Mouse (Mus musculus) embryonic facial prominence, embryonic 10.5 days (tissue): ENCODE measurements around the gene Gm10961. TPM values are rescaled to one million over a fixed set of nuclear protein-coding genes. Genes with fewer than 3 reads are reported as not detected.

ENCODE experiments used
- DNase-seq: peaks from one replicate; pipeline ENCODE4 v3.0.0-alpha.2; 2017; ENCODE audit warnings: low spot score
- H3K27ac ChIP-seq: fragments of 300-500 bp; sonication (generic); replicated peaks from 2 replicates; pipeline ENCODE4 v1.5.1; 2016; ENCODE audit warnings: mild to moderate bottlenecking
- H3K27me3 ChIP-seq: fragments of 300-500 bp; sonication (generic); replicated peaks from 2 replicates; pipeline ENCODE4 v1.6.1; 2016; ENCODE audit warnings: low read depth, mild to moderate bottlenecking; ENCODE audit not compliant: poor library complexity, severe bottlenecking
- H3K36me3 ChIP-seq: fragments of 300-500 bp; sonication (generic); replicated peaks from 2 replicates; pipeline ENCODE4 v1.6.1; 2016; ENCODE audit warnings: mild to moderate bottlenecking, moderate library complexity
- H3K4me1 ChIP-seq: fragments of 300-500 bp; sonication (generic); 2 replicates; pipeline ENCODE4 v1.6.1; 2016
- H3K4me3 ChIP-seq: fragments of 300-500 bp; sonication (generic); 2 replicates; pipeline ENCODE4 v1.5.1; 2016; ENCODE audit warnings: mild to moderate bottlenecking, moderate library complexity
- H3K9me3 ChIP-seq: fragments of 300-500 bp; sonication (generic); 2 replicates; pipeline ENCODE4 v1.6.1; 2016; ENCODE audit warnings: mild to moderate bottlenecking
- WGBS: fragments of 180-500 bp; shearing (Covaris S2); methylation state at CpG from one replicate; pipeline ENCODE4 v1.1.7; 2016; 5-methylcytosine and 5-hydroxymethylcytosine counted together
- polyA plus RNA-seq: library from polyadenylated mRNA; unstranded; fragments of >200 nt; fragmentation: Nextera tagmentation; extraction: Ambion mirVana; gene quantifications from 2 replicates; pipeline ENCODE4 v1.2.1, GENCODE M21; 2016

The Gm10961 gene
- polyA plus RNA-seq, 1 experiment from 2014 or later: not detected

DNA sequence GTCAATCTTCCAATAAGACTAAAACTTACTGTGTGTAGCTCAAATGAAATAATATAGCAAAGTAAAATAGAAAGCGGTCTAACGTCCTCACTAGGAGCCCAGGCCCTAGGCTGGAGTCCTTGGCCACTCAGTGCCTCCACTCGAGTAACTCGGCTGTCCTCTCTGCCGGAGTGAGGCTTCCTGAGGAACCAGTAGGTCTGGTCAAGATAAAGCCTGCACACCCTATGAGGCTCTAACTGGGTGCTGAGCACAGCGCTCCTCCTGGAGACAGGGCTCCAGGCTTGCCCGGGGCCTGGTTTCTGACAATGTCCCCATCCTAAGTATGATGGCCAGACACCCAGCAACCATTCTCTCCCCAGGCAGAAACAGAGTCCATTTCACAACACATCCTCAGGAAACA is 8.6 kb upstream of the Gm10961 start:
- 95% methylated on average over 7 of the region's 7 CpGs for WGBS
- H3K4me3 ChIP-seq: no peak overlapping the region
- no peaks in the 10 kb centered on the region for H3K27me3 ChIP-seq
- no peaks in the 10 kb centered on the region for H3K9me3 ChIP-seq
- H3K36me3 ChIP-seq: peaks cover 100% of the 10 kb centered on the region
- H3K27ac ChIP-seq: no peak overlapping the region
- no peak for DNase-seq
- no peaks in the 10 kb centered on the region for H3K4me1 ChIP-seq

DNA sequence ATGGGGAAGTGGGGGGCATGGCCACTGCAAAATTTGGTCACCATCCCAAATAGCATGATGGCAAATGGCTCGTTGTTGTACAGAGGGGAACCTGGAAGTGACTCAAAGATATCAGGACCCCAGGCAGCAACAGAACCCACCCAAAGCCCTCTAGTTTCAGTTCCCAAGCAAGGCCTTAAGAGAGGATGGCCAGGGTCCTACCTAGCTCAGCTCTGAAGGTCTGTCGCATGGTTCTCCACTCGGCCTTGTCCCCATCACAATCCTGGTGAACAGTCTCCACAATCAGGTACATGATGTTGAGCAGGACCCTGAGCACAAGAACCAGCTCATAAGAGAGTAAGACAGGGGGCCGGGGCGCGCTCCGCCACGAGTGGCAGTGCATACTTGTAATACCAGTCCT is 6.7 kb upstream of the Gm10961 start:
- H3K4me1 ChIP-seq: peaks cover 1% of the 10 kb centered on the region; the same call in 1 of the 2 replicates
- H3K27me3 ChIP-seq: no peaks in the 10 kb centered on the region
- peaks cover 100% of the 10 kb centered on the region for H3K36me3 ChIP-seq
- H3K9me3 ChIP-seq: no peaks in the 10 kb centered on the region
- no peak overlapping the region for H3K4me3 ChIP-seq
- DNase-seq: no peak
- WGBS: 98% methylated on average over 8 of the region's 8 CpGs
- no peak overlapping the region for H3K27ac ChIP-seq

DNA sequence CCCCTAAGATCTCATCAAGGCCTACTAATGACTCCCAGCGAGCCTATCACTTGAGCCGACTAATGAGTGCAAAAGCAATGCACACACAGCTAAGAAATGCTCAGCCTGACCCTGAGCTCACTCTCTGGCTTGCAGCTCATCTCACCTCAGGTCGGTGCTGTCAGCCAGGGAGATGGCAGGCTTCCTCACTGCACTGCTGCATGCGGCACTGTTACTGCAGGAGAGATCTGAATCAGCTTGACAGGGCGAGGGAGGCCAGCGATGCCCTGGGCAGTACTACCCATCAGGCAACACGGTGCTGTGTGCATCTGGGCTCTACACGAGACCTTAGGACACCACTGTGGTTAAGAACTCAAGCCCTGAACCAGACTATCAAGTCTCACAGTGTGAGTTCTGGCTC is 5.6 kb upstream of the Gm10961 start:
- H3K36me3 ChIP-seq: peaks cover 93% of the 10 kb centered on the region
- no peak for DNase-seq
- 93% methylated on average over 8 of the region's 8 CpGs for WGBS
- peaks cover 11% of the 10 kb centered on the region for H3K4me1 ChIP-seq
- H3K4me3 ChIP-seq: no peak overlapping the region
- no peaks in the 10 kb centered on the region for H3K27me3 ChIP-seq
- H3K9me3 ChIP-seq: no peaks in the 10 kb centered on the region
- no peak overlapping the region for H3K27ac ChIP-seq

DNA sequence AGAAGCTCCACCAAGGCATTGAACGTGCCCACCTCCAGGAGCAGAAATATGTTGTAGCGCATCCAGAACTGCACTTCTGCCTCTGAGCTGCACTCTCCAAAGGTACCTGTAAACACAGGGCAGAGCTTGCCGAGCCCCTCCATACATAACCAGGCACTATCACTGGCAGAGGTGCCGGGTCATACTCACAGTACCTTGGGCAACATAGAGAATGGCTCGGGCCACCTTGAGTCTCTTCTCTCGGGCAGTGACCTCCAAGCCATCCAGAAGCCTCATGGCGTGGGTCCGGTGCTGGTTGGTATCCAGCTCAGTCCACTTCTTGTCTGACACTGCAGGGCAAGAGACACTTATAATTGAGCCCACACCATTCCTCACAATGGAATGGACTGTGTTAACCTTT is 4.4 kb upstream of the Gm10961 start:
- H3K36me3 ChIP-seq: peaks cover 81% of the 10 kb centered on the region
- no peaks in the 10 kb centered on the region for H3K9me3 ChIP-seq
- H3K27ac ChIP-seq: no peak overlapping the region
- no peaks in the 10 kb centered on the region for H3K27me3 ChIP-seq
- WGBS: 95% methylated on average over 8 of the region's 8 CpGs
- H3K4me3 ChIP-seq: no peak overlapping the region
- H3K4me1 ChIP-seq: peaks cover 16% of the 10 kb centered on the region
- no peak for DNase-seq

DNA sequence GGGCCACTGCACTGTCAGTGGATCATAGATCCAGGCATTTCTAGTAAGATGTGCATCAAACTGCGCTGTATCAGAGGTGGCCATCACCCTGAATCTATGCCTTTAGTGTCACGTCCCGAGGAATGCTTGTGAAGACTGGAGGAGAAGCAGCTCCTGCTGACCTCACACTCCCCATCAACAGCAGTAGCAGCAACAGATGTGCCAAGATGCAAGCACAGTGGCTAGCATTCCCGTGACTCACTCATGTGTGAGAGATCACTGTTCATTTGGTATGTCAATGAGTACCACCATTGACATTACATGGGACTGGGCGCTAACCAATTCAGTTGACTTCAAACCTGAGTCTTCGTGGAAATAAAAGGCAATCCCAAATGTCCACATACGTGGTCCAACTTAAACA is 3.5 kb upstream of the Gm10961 start:
- H3K36me3 ChIP-seq: peaks cover 72% of the 10 kb centered on the region
- WGBS: 92% methylated on average over 7 of the region's 7 CpGs
- no peak for DNase-seq
- H3K9me3 ChIP-seq: no peaks in the 10 kb centered on the region
- no peak overlapping the region for H3K4me3 ChIP-seq
- H3K4me1 ChIP-seq: peaks cover 22% of the 10 kb centered on the region
- H3K27ac ChIP-seq: no peak overlapping the region
- no peaks in the 10 kb centered on the region for H3K27me3 ChIP-seq

GRCm38 (mm10) chr3:107628551-107628950 is 2.6 kb upstream of the Gm10961 start:
- H3K27me3 ChIP-seq: no peaks in the 10 kb centered on the region
- peaks cover 63% of the 10 kb centered on the region for H3K36me3 ChIP-seq
- peaks cover 22% of the 10 kb centered on the region for H3K4me1 ChIP-seq
- no peak overlapping the region for H3K4me3 ChIP-seq
- DNase-seq: no peak
- H3K9me3 ChIP-seq: no peaks in the 10 kb centered on the region
- no peak overlapping the region for H3K27ac ChIP-seq
- WGBS: 94% methylated on average over 2 of the region's 2 CpGs

GRCm38 (mm10) chr3:107629411-107629810 is 1.7 kb upstream of the Gm10961 start:
- no peak for DNase-seq
- peaks cover 54% of the 10 kb centered on the region for H3K36me3 ChIP-seq
- H3K4me1 ChIP-seq: peaks cover 22% of the 10 kb centered on the region
- H3K27ac ChIP-seq: no peak overlapping the region
- WGBS: 94% methylated on average over 4 of the region's 4 CpGs
- no peaks in the 10 kb centered on the region for H3K27me3 ChIP-seq
- H3K9me3 ChIP-seq: no peaks in the 10 kb centered on the region
- H3K4me3 ChIP-seq: no peak overlapping the region; the same call in 1 of the 2 replicates

DNA sequence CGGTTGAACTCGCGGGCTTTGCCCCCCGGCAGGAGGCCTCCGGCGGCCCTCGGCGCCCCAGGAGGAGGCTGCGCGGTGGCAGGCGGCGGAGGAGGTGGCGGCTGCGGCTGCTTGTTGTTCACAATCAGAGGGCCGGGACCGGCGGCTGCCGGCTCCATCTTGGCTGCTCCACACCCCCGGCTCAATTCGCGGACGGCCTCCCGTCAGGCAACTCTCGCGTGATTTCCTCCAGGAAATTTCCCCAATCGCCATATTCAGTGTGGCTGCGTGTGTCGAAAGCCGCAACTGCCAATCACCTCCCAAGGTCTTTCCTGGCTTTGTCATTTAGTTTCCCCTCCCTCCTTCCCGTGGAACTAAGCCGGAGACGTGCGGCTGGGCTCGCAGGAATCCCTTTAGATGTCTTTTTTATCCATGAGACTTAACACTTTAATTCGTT is 419 bp downstream of the Gm10961 start, which contains the start of gene Strip1:
TSS of gene Strip1 (minus strand) at position 172 of the 436 bp plus-strand sequence.
- under 1% methylated on average over 35 of the region's 35 CpGs for WGBS
- Histone ChIP-seq H3K9me3 (no peaks in the 10 kb centered on the region), H3K27me3 (no peaks in the 10 kb centered on the region), H3K4me3 (peak within 1 kb of the TSS; percentile 100), H3K36me3 (peaks cover 33% of the 10 kb centered on the region), H3K4me1 (peaks cover 26% of the 10 kb centered on the region), H3K27ac (peak within 1 kb of the TSS; percentile 99)
- peak; percentile 95 for DNase-seq

DNA sequence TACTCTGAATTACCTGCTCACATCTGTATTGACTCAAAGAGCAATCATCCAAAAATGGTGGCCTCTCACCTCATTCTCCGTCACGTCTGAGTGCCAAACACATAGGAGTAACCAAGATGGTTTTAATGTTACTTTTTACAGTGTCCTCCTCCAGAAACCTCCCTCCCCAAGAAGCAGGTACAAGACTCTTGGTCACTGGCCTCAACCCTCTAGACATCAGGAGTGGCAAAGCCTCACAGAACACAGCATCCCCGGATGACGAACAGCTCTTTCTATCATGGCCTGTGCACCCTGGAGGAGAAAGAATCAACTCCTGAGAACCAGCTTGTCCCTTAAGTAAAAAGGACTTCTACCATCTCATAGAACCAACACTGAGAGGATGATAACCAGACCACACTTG is 1.7 kb downstream of the Gm10961 start:
- WGBS: 92% methylated on average over 4 of the region's 4 CpGs
- Histone ChIP-seq H3K4me3 (no peak overlapping the region), H3K36me3 (peaks cover 20% of the 10 kb centered on the region), H3K27me3 (no peaks in the 10 kb centered on the region), H3K9me3 (no peaks in the 10 kb centered on the region), H3K4me1 (peaks cover 26% of the 10 kb centered on the region), H3K27ac (no peak overlapping the region)
- DNase-seq: no peak

DNA sequence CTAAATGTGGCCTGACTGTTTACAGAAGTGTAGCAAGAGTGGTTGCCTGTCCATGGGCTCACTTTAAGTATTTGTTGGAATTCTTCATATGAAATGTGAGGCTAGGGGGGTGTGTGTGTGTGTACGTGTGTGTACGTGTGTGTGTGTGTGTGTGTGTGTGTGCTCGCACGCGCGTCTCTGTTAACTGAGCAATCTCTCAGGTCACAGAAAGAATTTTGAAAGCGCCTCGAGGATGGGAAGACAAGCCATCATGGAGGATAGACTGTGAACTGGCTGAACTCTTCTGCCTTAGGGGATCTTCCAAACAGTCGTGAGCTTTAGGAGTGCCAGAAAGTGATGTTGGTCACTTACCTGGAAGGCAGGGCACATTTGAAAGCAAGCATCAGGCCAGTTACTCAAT is 2.8 kb downstream of the Gm10961 start:
- Histone ChIP-seq H3K4me1 (peaks cover 26% of the 10 kb centered on the region), H3K9me3 (no peaks in the 10 kb centered on the region), H3K27me3 (no peaks in the 10 kb centered on the region), H3K27ac (no peak overlapping the region), H3K36me3 (peaks cover 9% of the 10 kb centered on the region), H3K4me3 (no peak overlapping the region)
- WGBS: 93% methylated on average over 9 of the region's 9 CpGs
- no peak for DNase-seq

GRCm38 (mm10) chr3:107635836-107636235 is 4.7 kb downstream of the Gm10961 start:
- Histone ChIP-seq H3K9me3 (no peaks in the 10 kb centered on the region), H3K27ac (no peak overlapping the region), H3K4me1 (peaks cover 12% of the 10 kb centered on the region), H3K36me3 (no peaks in the 10 kb centered on the region), H3K4me3 (no peak overlapping the region), H3K27me3 (no peaks in the 10 kb centered on the region)
- no peak for DNase-seq
- WGBS: 57% methylated on average over 8 of the region's 8 CpGs

- no peaks in the 10 kb centered on the region for H3K9me3 ChIP-seq
- no peak overlapping the region for H3K4me3 ChIP-seq
- no peak overlapping the region for H3K27ac ChIP-seq
- H3K36me3 ChIP-seq: no peaks in the 10 kb centered on the region
- peaks cover 11% of the 10 kb centered on the region for H3K4me1 ChIP-seq
- DNase-seq: no peak
- no peaks in the 10 kb centered on the region for H3K27me3 ChIP-seq
- 85% methylated on average over 3 of the region's 3 CpGs for WGBS
These were observed 5.1 kb downstream of the Gm10961 start for GRCm38 (mm10) chr3:107636236-107636635.

DNA sequence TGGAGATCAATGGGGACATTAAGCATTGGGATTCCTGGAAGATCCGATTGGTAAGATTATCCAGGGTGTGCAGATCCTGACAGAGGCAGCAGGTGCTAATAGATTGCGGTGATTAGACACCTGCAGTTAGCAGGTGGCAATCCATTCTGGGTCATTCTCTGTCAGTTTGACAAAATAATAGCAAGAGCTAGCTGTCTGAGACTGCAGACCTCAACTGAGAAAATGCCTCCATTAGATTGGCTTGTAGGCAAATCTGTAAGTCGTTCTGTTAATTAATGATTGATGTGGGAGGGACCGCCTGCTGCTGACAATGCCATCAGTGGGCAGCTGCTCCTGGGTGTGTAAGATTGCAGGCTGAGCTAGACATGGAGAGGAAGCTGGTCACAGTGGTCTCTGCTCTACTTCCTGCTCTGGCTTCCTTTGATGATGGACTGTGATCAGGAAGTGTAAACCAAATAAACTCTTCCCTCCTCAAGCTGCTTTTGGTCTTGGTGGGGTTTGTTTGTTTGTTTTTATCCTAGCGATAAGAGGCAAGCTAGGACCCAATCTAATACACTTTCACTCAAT is 6.6 kb downstream of the Gm10961 start:
- Histone ChIP-seq H3K36me3 (no peaks in the 10 kb centered on the region), H3K27ac (no peak overlapping the region), H3K4me1 (peaks cover 4% of the 10 kb centered on the region; the same call in 1 of the 2 replicates), H3K27me3 (no peaks in the 10 kb centered on the region), H3K9me3 (no peaks in the 10 kb centered on the region), H3K4me3 (no peak overlapping the region)
- no peak for DNase-seq
- WGBS: 73% methylated on average over 5 of the region's 5 CpGs
